Mouse (Mus musculus): ENCODE measurements at regions not wholly inside any gene's neighbourhood (a gene's known extent, or its start where the extent isn't known, plus 50 kb on each side); places are given as distances from the start of the nearest gene placed in this dataset.
"Not testable (repeated sequence)": the region's sequence is repeated elsewhere in the genome, so short reads cannot be mapped to it uniquely, and the experiment has no call there.

DNA sequence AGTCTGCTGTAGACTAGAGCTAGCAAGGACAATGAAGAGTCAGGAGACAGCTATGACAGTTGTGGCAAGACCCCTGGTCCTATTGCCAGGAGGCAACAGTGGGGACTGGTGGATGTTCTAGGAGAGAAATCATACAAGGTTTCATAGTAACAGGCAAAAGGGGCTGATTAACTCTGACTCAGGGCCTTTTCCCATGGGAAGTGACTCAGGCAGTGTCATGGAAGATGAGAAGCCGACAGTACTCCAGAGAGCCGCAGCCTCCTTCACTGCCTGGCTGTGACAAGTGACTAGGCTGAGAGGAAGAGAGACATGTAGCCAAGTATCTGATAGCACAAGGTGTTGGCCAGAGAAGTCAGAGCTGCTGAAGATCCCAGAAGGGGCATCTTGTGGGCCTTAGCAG is 145.3 kb upstream of the Haao start:
- in situ Hi-C loops (cut with MboI): no loop called here

DNA sequence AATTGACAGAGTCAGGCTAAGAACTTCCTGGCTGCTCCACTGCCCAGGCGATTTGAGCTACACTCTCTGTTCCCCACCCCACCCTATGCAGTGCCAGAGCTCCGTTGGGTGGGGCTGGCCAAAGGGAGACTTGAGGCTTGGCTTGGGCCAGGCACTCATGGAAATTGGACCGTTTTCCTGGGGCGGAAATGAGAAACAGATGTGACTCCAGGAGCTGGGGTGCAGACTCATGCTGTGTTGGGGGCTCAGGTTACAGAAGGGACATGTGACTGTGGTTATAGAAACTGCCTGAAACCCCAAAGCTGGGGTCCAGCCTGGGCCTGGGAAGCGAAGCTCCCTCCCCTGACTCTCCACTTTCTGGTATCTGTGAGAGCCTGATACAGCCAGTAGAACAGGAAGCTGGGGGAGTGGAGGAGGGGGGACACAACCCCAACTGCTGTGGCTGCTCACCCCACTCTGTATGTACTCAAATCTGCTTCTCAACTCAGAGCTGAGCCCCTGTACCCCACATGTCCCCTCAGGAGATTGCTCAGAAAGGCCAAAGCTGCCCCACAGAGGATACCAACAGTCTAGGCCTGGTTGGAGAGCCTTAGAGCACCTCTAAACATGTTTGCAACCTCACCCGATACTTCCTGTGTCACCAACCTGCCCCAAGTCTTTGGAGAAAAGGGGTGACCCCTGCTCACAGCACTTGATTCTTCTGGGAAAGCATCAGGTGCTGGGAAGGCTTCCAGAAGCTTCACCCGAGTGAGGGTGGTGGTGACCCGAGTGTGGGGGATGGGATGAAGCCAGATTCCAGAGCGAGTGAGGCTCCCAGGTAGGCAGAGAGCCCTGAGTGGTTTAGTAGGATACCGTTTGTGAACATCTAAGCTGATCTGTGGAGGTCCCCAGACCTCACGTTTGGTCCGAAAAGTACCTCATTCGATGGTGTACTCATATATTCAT is 142.9 kb upstream of the Haao start:
- in situ Hi-C loops (cut with MboI): no loop called here

DNA sequence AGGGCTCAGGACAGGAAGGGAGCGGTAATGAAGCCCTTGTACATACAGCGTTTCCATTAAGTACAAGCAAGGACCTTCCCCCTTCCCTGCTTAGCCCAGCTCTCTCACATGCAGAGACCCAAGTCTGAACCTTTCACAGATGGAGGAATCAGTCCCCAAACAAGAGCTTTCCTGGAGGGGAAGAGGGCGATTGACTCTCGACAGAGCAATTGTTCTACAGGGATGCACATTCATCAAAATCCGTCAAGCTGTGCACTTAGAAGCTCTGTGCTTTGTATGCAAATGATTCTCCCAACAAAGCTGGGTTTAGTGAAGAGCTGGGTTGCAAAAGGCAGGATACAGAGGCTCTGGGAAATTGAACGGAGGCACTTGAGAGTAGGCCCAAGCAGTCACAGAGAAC is 141.1 kb upstream of the Haao start:
- in situ Hi-C loops (cut with MboI): no loop called here

DNA sequence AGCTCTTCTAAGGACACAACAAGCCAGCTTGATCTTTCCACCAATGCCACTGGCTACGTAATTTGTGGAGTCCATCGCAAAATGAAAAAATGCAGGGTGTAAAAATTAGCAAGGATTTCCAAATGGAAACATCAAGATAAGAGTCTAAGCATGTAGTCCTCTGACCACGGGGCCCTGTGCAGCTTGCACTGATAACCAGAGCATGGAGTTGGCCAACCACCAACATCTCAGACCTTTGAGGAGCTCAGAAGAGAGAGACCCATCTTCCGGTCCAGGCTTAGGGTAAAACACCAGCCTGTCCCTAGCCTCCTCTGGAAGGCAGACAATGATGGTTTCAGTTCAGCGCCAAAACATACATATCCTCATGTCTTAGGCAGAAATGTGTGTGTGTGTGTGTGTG is 140.4 kb upstream of the Haao start:
- in situ Hi-C loops (cut with MboI): no loop called here

DNA sequence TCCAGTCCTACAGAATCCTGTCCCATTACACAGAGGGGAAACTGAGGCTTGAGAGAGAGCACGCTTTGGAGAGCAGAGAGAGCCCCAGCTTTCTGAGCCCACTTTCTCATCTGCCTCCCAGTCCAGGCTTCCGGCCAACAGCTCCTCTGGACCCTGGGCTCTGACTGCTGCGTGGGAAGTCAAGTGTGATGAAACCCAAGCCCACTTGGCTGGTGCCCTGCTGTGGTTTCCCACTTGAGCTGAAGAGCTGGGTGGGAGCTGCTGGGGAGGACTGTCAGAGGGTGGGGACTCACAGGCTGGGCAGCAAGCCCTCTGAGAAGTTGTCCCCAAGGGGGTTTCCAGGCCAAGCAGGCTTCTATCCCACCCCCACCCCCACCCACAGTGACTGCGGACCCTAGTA is 139.9 kb upstream of the Haao start:
- in situ Hi-C loops (cut with MboI): no loop called here

DNA sequence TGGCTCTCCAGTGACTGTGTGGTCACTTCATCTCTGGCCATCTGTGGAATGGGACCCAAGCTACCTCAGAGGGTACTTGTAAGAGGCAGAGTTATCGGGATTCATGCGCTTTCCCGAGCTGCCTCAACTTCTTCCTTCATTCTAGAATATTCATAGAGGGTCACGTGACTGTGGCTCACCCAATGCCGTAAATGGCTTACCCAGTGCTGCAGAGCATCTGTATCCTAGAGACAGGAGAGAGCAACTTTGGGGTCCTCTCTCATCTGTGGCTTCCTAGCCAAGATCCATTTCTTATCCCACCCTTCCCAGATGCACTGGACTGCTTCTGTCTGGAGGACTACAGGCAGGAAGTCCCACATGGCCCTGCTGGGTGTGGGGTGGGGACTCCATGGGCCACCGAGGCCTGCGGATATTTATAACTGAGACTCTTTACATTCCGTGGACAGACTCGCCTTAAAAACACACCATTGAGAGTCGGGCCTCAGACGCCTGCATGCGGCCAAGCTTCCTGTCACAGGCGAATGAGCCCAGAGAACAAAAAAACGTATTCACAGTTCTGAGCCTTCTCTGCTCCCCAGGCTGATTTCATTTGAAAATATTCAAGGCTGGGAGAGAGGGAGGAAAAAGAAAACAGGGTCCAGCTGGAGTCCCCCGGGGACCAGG is 138.3 kb upstream of the Haao start:
- in situ Hi-C loops (cut with MboI): no loop called here

DNA sequence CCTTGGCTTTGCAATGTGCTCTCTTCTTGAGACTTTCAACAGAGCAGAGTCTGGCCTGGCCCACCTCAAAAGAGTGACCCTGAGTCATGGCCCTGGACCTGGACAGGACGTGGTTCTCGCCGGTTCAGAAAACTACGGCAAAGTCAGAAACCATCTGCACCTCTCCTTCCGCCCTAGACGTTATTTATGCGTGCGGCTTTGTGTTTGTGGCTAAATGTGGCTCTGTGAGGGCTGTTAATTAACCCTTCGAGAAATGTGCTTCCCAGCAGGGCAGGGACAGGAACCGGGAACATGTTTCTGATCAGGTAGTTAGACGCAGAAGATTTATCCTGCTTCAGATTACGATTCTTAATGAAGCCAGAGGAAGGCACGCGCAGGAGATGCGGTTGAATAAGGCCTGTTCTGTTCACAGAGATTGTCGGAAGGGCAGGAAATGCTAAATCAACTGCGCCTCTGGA is 137.6 kb upstream of the Haao start:
- in situ Hi-C loops (cut with MboI): no loop called here

DNA sequence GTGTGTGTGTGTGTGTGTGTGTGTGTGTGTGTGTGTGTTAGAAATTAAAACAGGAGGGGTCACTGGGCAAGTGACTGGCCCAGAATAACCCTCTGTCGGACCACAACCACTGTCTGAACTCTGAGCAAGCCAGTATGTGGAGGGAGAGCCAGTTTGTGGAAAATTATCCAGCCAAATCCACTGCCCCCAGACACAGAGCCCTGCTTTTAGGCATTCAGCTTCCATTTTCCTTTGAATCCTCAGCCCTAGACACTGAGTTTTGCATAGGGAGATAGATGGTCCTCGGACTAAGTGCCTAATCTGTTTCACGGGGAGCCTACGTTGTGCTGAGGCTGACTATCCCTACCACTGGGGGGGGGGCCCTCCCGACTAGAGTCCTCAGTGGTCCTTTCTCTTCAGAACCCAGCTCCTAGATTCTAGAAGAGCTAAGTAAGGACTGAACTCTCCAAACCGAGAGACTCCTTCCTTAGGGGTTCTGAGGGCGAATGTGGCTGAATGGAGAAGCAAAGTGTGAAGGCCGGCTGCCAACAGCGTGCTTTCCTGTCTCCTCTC is 136.2 kb upstream of the Haao start:
- in situ Hi-C loops (cut with MboI): no loop called here

DNA sequence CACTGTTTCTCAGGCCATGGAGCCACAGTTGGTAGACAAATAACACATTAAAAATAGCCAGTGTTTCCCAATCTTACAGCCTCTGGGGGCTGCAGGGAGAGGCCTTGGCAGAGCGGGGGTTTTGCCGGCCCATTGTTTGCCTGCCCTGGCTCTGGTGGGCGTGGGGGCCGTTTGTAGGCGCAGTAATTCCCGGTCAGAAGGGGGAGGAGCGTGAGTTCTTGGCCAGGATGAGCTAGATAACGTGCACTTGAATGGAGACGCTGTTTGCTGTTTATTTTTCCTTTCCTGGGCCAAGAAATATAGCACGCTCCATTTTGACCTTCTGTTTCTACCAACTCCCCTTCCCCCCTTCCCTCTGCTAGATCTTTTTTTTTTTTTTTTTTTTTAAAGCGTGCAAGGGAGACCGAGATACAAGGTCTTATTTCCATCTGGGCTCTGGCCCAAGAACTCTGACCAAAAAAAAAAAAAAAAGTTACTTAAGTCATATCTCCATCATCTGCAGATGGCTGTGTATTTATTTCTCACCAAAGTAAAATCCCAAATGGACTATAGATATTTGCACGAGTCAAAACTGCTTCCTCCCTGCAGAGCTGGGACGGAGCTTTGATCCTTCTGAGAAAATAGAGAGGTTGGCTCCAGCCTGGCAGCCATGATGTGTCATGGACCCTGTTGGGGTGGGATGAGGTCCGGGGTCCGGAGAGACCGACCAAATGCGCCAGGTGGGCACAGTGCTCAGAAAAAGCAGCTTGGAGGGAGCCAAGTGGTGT is 135.5 kb upstream of the Haao start:
- in situ Hi-C loops (cut with MboI): no loop called here

DNA sequence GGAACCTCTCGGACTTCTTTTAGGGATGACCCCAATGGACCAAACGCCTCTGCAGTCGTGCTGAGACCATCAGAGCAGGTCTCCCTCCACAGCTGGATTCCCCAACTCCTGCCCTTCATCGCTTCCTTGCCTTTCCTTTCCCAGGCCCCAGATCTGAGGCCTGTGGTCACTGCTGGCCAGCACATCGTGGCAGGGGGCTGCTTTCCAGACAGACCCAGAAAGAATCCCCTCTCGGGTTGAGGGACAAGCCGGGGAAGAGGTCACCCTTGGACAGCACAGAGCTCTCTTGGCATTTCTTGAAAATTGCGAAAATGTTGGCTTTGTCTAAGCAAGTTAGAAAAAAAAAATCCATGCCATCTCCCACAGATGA is 134.9 kb upstream of the Haao start:
- in situ Hi-C loops (cut with MboI): no loop called here

DNA sequence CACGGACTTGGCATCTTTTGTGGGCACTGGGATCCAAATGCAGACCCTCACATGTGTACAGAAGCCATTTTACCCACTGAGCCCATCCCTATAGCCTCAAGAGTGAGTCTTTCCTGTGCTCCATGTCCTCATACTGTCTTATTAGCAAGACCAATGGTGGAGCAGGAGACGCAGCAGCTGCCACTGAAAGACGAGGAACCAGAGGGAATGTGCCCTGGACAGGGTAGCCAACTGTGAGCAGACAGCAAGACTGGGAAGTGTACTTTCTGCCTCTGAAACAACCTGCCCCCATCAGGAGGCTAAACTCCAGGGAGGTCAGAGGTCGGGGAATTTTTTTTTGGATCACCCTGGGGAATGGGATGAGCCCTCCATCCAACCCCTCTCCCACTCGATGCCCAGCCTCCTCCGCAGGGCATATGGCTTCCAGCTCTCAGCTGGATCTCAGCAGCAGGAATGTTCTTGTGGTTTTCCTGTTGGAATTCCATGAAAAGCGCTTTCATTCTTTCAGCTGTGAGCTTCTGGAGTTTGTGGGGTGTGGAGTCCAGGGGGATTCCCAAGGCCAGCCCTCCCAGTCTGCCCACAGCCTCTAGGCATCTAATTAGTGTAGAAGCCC is 131.2 kb upstream of the Haao start:
- in situ Hi-C loops (cut with MboI): no loop called here

DNA sequence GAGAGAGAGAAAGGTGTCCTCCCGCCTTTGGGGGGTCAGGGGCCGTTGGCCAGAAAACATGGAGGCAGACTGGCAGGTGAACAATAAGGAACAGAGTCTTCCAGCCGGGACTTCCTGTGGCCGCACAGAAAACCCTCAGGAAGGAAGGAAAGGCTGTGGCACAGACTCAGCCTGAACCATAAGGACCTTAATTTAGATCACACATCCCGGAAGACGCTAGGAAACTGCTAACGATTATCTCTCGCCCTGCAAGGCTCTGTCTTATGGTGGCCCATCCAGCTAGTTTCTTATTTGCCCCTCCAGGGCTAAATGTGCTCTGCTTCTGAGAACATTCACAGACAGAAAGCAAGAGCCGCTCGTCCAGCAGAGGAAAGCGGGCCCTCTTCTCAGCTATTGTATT is 130.0 kb upstream of the Haao start:
- in situ Hi-C loops (cut with MboI): no loop called here

DNA sequence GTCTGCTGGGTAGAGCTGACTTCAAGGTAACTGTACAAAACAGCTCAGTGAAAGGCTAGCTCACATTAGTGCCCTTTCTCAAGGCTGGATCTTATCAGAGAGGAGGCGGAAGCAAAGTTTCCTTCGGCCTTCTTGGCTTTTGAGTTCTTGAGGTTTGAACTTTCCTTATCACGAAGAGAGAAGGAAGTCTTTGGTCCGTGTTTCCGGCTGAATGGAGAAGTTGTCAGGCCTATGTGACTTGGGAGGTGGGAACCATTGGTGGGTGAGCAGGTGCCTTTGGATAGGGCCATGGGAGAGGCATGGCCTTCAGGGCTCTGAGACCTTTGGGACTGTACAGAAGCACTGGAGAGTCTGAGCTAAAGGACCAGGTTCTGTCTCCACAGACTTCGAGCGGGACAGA is 128.1 kb upstream of the Haao start:
- in situ Hi-C loops (cut with MboI): no loop called here

DNA sequence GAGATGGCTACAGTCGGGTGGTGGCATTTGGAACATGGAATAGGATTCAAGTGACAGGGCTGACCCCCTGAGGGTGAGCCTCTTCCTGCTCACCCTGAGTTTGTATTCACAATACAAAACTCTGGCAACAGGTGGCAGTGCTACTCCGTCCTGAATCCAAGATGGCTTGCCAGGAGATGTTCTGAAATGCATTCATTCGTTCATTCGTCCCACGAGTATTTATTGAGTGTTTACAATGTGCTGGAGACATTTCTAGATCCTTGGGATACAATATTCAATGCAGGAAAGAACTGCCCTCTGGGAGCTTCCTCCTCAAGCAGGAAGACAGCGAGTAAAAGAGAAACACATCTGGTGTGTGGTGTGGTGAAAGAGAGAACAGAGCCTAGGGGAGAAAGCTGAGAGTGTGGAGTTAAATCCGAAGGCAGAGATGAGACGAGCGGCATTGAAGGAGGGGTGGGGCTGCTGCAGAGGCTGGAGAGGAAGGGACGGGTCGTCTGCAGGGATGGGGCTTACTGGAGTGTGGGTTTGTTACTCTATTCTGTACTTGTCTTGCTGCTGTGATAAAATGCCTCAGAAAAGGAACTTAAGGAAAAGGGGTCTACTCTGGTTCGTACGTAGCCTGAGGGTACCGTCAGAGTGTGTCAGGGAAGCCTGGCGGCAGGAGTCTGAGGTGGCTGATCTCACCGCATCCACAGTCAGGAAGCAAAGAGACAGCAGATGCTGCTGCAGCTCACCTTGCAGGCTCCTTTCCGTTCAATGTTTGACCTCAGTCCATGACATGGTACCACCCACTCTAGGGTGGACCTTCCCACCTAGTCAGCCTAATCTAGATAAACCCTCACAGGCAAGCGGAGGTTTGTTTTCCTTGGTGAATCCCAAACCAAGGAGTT is 125.9 kb upstream of the Haao start:
- in situ Hi-C loops (cut with MboI): no loop called here

DNA sequence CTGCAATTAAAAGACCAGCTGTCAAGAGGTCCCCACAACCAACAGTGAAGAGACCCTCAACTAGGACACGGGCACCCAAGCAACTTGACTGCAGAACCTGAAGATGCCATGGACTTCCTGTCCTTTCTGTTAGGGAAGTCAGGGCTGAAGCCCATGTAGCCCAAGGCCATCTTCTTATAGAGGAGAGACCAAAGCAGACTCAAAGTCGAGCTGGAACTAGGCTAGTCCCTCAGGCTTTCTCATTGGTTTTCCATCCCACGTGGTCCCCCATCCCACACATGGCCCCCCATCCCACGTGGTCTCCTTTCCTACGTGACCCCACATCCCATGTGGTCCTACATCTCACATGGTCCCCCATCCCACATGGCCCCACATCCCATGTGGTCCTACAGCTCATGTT is 125.1 kb upstream of the Haao start:
- in situ Hi-C loops (cut with MboI): no loop called here

DNA sequence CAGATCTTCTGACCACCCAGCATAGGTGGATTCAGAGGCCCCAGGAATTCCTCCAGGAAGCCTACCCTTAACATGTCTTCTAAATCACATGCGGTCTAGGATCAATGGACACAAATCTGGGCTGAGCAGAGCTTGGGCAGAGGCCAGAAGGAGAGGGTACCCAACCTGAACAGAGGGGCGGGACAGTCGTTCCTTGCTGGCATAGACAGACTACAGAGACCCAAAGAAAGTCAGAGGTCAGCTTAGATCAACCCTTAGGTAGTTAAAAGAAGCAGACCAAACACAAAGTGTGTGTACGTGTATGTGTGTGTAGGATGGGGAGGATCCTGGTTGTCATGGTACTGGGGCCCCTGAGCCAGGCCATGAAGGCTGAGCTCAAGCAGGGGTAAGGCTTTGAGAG is 124.7 kb upstream of the Haao start:
- in situ Hi-C loops (cut with MboI): no loop called here

DNA sequence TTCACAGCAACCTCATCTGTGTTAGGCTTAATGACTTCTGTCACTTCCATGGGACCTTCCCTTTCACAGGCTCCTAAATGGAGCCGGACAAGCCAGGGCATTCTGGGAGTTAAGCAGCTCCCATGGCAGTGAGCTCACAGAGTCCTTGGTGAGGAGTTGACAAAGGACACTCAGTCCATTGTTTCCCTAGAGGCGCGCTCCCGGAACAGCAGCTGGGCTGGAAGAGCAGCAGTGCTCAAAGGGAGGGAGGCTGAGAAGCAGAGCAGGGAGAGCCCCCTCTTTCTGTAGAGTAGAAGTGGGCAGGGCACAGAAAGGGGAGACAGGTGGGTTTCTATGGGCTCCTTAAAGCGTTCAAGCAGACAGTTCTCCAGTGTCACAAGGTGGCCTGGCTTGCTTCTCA is 124.3 kb upstream of the Haao start:
- in situ Hi-C loops (cut with MboI): no loop called here

DNA sequence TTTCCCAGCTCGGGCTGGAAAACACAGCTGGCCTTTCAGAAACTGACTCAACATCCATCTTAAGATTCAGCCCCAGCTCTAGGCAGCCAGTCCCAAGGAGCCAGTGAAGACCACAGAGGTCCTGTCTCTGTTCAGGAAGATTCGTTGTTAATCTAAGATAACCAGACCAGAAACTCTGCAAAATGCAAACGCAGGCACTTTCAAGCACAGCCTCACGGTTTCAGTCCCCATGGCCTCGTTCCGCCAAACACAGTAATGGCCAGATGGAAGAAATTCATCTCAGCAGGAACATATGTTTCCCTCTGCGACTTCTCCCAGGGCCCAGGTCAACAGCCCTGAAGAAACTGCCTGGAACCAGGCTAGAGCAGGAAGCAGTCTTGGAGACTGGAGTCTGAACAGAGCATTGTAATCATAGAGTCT is 121.7 kb upstream of the Haao start:
- in situ Hi-C loops (cut with MboI): no loop called here

DNA sequence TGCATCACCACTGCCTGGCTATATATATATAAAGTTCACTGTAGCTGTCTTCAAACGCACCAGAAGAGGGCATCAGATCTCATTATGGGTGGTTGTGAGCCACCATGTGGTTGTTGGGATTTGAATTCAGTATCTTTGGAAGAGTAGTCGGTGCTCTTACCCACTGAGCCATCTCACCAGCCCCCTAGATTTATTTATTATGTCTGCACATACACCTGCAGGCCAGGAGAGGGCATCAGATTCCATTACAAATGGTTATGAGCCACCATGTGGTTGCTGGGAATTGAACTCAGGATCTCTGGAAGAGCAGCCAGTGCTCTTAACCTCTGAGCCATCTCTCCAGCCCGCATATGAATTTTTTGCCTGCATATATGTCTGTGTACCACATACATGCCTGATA is 120.4 kb upstream of the Haao start:
- in situ Hi-C loops (cut with MboI): not testable (repeated sequence)

DNA sequence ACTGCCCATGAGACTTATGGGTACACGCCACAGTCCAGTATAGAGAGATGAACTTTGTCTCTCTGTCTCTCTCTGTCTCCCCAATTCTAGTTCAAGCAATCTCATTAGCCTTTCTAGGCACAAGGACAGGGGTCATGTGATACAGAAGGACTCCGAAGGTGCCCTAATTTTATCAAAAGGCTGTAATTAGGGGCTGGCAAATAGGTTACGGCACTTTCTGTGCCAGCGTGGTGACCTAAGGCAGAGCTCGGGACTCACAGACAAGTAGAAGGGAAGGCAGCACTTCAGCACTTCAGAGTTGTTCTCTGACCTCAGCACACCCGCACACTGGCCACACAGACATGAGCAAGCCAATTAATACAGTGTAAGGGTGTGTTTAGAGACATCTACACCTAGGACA is 119.2 kb upstream of the Haao start:
- in situ Hi-C loops (cut with MboI): no loop called here
